Mouse (Mus musculus): ENCODE results near the gene Padi2. TPM values are rescaled to one million over a fixed set of nuclear protein-coding genes. Genes with fewer than 3 reads are reported as not detected.

The Padi2 gene
- polyA plus RNA-seq, 1 experiment from 2014 or later = 0.95 TPM

GRCm38 (mm10) chr4:140869945-140870344 lies 36.2 kb upstream of the Padi2 start:
- no peak overlapping the region for H3K9ac ChIP-seq (replicated peaks; ENCODE audit: low read depth, low read length)
- no peaks in the 10 kb centered on the region for H3K9me3 ChIP-seq (ENCODE audit: control insufficient read depth, low read length)
- H3K27ac ChIP-seq (ENCODE audit: low read depth, low read length) = no peak overlapping the region
- H3K36me3 ChIP-seq (ENCODE audit: control insufficient read depth, insufficient read depth, low read length) = no peaks in the 10 kb centered on the region
- no peak overlapping the region for H3K4me2 ChIP-seq (ENCODE audit: low read depth, low read length)
- ATAC-seq (ENCODE audit: low read depth) = no peak
- 92% methylated on average over 8 of the region's 8 CpGs for WGBS
- no peak overlapping the region for H3K4me3 ChIP-seq (ENCODE audit: low read depth, low read length)
- no peaks in the 10 kb centered on the region for H3K4me1 ChIP-seq (ENCODE audit: control insufficient read depth, insufficient read depth, low read length)
- no peaks in the 10 kb centered on the region for H3K27me3 ChIP-seq (ENCODE audit: control insufficient read depth, insufficient read depth, low read length)

- WGBS = 81% methylated on average over 7 of the region's 7 CpGs
Observed at GRCm38 (mm10) chr4:140870876-140871275, 35.3 kb upstream of the Padi2 start.

GRCm38 (mm10) chr4:140871376-140871775 lies 34.8 kb upstream of the Padi2 start:
- H3K9me3 ChIP-seq (ENCODE audit: control insufficient read depth, low read length) = no peaks in the 10 kb centered on the region
- no peaks in the 10 kb centered on the region for H3K36me3 ChIP-seq (ENCODE audit: control insufficient read depth, insufficient read depth, low read length)
- no peak overlapping the region for H3K27ac ChIP-seq (ENCODE audit: low read depth, low read length)
- H3K9ac ChIP-seq (replicated peaks; ENCODE audit: low read depth, low read length) = no peak overlapping the region
- no peak for ATAC-seq (ENCODE audit: low read depth)
- no peaks in the 10 kb centered on the region for H3K27me3 ChIP-seq (ENCODE audit: control insufficient read depth, insufficient read depth, low read length)
- H3K4me1 ChIP-seq (ENCODE audit: control insufficient read depth, insufficient read depth, low read length) = no peaks in the 10 kb centered on the region
- no peak overlapping the region for H3K4me3 ChIP-seq (ENCODE audit: low read depth, low read length)
- WGBS = 85% methylated on average over 3 of the region's 3 CpGs
- H3K4me2 ChIP-seq (ENCODE audit: low read depth, low read length) = no peak overlapping the region

More at GRCm38 (mm10) chr4:140870876-140871275, 35.3 kb upstream of the Padi2 start:
- no peaks in the 10 kb centered on the region for H3K36me3 ChIP-seq (ENCODE audit: control insufficient read depth, insufficient read depth, low read length)
- H3K4me2 ChIP-seq (ENCODE audit: low read depth, low read length) = no peak overlapping the region
- no peaks in the 10 kb centered on the region for H3K4me1 ChIP-seq (ENCODE audit: control insufficient read depth, insufficient read depth, low read length)
- H3K27me3 ChIP-seq (ENCODE audit: control insufficient read depth, insufficient read depth, low read length) = no peaks in the 10 kb centered on the region
- no peak overlapping the region for H3K9ac ChIP-seq (replicated peaks; ENCODE audit: low read depth, low read length)
- H3K4me3 ChIP-seq (ENCODE audit: low read depth, low read length) = no peak overlapping the region
- H3K27ac ChIP-seq (ENCODE audit: low read depth, low read length) = no peak overlapping the region
- ATAC-seq (ENCODE audit: low read depth) = no peak
- H3K9me3 ChIP-seq (ENCODE audit: control insufficient read depth, low read length) = no peaks in the 10 kb centered on the region

DNA sequence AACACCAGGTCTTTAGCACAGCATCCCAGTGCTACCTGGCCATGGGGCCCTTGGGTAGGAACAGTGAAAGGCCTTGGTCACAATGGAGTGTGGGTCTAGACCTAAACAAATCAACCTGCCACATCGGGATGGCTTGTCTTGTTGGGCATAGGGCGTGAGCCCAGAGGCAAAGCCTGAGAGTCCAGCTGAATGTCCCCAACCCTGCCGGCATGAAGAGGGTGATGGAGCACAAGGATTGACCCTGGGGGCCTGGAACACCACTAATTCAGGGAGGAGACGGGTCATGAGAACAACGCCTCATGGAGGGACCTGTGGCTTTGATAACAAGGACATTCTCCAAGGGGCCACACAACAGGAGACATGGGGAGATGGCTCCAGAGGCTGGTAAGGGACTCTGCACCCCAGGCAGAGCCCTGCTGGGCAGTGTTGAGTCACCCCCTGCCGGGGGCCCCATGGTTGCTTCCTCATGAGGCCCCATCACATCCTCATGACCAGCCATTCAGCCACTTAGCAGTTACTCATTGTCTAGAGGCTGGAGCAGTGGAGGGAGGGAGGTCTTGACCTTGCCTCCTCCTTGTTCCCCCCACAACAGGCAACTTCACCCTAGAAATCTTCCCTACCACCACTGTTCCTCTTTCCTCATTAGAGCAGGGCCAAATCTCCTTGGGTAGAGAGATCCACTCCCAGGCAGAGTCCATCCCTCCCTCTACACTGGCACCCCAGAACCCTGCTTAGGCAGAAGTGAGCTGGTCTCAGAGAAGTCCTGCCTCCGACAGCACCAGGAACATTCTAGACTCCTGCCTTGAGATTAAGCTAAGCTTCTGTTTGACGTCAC lies 34.1 kb upstream of the Padi2 start:
- Histone ChIP-seq H3K9me3 (ENCODE audit: control insufficient read depth, low read length) (no peaks in the 10 kb centered on the region), H3K36me3 (ENCODE audit: control insufficient read depth, insufficient read depth, low read length) (no peaks in the 10 kb centered on the region), H3K4me2 (ENCODE audit: low read depth, low read length) (no peak overlapping the region), H3K27me3 (ENCODE audit: control insufficient read depth, insufficient read depth, low read length) (no peaks in the 10 kb centered on the region), H3K4me1 (ENCODE audit: control insufficient read depth, insufficient read depth, low read length) (no peaks in the 10 kb centered on the region), H3K9ac (replicated peaks; ENCODE audit: low read depth, low read length) (no peak overlapping the region), H3K27ac (ENCODE audit: low read depth, low read length) (no peak overlapping the region), H3K4me3 (ENCODE audit: low read depth, low read length) (no peak overlapping the region)
- 85% methylated on average over 8 of the region's 8 CpGs for WGBS
- no peak for ATAC-seq (ENCODE audit: low read depth)

DNA sequence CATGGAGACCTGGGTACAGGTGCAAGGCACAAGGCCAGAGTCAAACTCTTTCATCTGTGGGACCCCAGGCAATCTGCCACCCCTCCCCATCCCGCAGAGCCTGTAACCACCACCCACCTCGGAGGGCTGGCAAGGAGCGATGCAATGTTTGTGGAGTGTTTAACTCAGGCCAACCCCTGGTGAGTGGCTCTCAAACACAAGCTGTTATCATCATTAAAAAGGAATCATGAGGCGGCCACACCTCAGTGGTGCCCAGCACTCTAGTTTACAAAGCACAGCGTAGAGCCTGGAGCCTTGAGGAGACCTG lies 33.5 kb upstream of the Padi2 start:
- Histone ChIP-seq H3K4me2 (ENCODE audit: low read depth, low read length) (no peak overlapping the region), H3K36me3 (ENCODE audit: control insufficient read depth, insufficient read depth, low read length) (no peaks in the 10 kb centered on the region), H3K27me3 (ENCODE audit: control insufficient read depth, insufficient read depth, low read length) (no peaks in the 10 kb centered on the region), H3K4me1 (ENCODE audit: control insufficient read depth, insufficient read depth, low read length) (no peaks in the 10 kb centered on the region), H3K9ac (replicated peaks; ENCODE audit: low read depth, low read length) (no peak overlapping the region), H3K9me3 (ENCODE audit: control insufficient read depth, low read length) (no peaks in the 10 kb centered on the region), H3K4me3 (ENCODE audit: low read depth, low read length) (no peak overlapping the region), H3K27ac (ENCODE audit: low read depth, low read length) (no peak overlapping the region)
- no peak for ATAC-seq (ENCODE audit: low read depth)
- WGBS = 77% methylated on average over 5 of the region's 5 CpGs

- WGBS = 76% methylated on average over 11 of the region's 11 CpGs
- H3K9ac ChIP-seq (replicated peaks; ENCODE audit: low read depth, low read length) = no peak overlapping the region
- ATAC-seq (ENCODE audit: low read depth) = no peak
- H3K27me3 ChIP-seq (ENCODE audit: control insufficient read depth, insufficient read depth, low read length) = no peaks in the 10 kb centered on the region
- no peaks in the 10 kb centered on the region for H3K9me3 ChIP-seq (ENCODE audit: control insufficient read depth, low read length)
- no peak overlapping the region for H3K4me2 ChIP-seq (ENCODE audit: low read depth, low read length)
- no peak overlapping the region for H3K4me3 ChIP-seq (ENCODE audit: low read depth, low read length)
- no peak overlapping the region for H3K27ac ChIP-seq (ENCODE audit: low read depth, low read length)
- H3K36me3 ChIP-seq (ENCODE audit: control insufficient read depth, insufficient read depth, low read length) = no peaks in the 10 kb centered on the region
- H3K4me1 ChIP-seq (ENCODE audit: control insufficient read depth, insufficient read depth, low read length) = no peaks in the 10 kb centered on the region
Observed at GRCm38 (mm10) chr4:140873011-140873410, 33.1 kb upstream of the Padi2 start.

- Histone ChIP-seq H3K36me3 (ENCODE audit: control insufficient read depth, insufficient read depth, low read length) (no peaks in the 10 kb centered on the region), H3K4me3 (ENCODE audit: low read depth, low read length) (no peak overlapping the region), H3K27me3 (ENCODE audit: control insufficient read depth, insufficient read depth, low read length) (no peaks in the 10 kb centered on the region), H3K4me2 (ENCODE audit: low read depth, low read length) (no peak overlapping the region), H3K9ac (replicated peaks; ENCODE audit: low read depth, low read length) (no peak overlapping the region), H3K4me1 (ENCODE audit: control insufficient read depth, insufficient read depth, low read length) (no peaks in the 10 kb centered on the region), H3K27ac (ENCODE audit: low read depth, low read length) (no peak overlapping the region), H3K9me3 (ENCODE audit: control insufficient read depth, low read length) (no peaks in the 10 kb centered on the region)
- WGBS = 87% methylated on average over 8 of the region's 8 CpGs
- no peak for ATAC-seq (ENCODE audit: low read depth)
Observed at GRCm38 (mm10) chr4:140876161-140876560, 30.0 kb upstream of the Padi2 start.

- Histone ChIP-seq H3K27me3 (ENCODE audit: control insufficient read depth, insufficient read depth, low read length) (no peaks in the 10 kb centered on the region), H3K4me1 (ENCODE audit: control insufficient read depth, insufficient read depth, low read length) (no peaks in the 10 kb centered on the region), H3K4me2 (ENCODE audit: low read depth, low read length) (no peak overlapping the region), H3K36me3 (ENCODE audit: control insufficient read depth, insufficient read depth, low read length) (no peaks in the 10 kb centered on the region), H3K4me3 (ENCODE audit: low read depth, low read length) (no peak overlapping the region), H3K27ac (ENCODE audit: low read depth, low read length) (no peak overlapping the region), H3K9ac (replicated peaks; ENCODE audit: low read depth, low read length) (no peak overlapping the region), H3K9me3 (ENCODE audit: control insufficient read depth, low read length) (no peaks in the 10 kb centered on the region)
- ATAC-seq (ENCODE audit: low read depth) = no peak
- WGBS = 62% methylated on average over 6 of the region's 6 CpGs
Observed at GRCm38 (mm10) chr4:140876681-140877080, 29.5 kb upstream of the Padi2 start.

- H3K4me2 ChIP-seq (ENCODE audit: low read depth, low read length) = no peak overlapping the region
- H3K4me1 ChIP-seq (ENCODE audit: control insufficient read depth, insufficient read depth, low read length) = no peaks in the 10 kb centered on the region
- no peaks in the 10 kb centered on the region for H3K27me3 ChIP-seq (ENCODE audit: control insufficient read depth, insufficient read depth, low read length)
- H3K27ac ChIP-seq (ENCODE audit: low read depth, low read length) = no peak overlapping the region
- no peaks in the 10 kb centered on the region for H3K9me3 ChIP-seq (ENCODE audit: control insufficient read depth, low read length)
- 61% methylated on average over 9 of the region's 9 CpGs for WGBS
- H3K9ac ChIP-seq (replicated peaks; ENCODE audit: low read depth, low read length) = no peak overlapping the region
- no peaks in the 10 kb centered on the region for H3K36me3 ChIP-seq (ENCODE audit: control insufficient read depth, insufficient read depth, low read length)
- no peak overlapping the region for H3K4me3 ChIP-seq (ENCODE audit: low read depth, low read length)
- ATAC-seq (ENCODE audit: low read depth) = no peak
Observed at GRCm38 (mm10) chr4:140877441-140877840, 28.7 kb upstream of the Padi2 start.
